Mouse (Mus musculus) limb, embryonic 14.5 days (tissue): ENCODE measurements around the gene Rspo1. TPM values are rescaled to one million over a fixed set of nuclear protein-coding genes. Genes with fewer than 3 reads are reported as not detected.

ENCODE experiments used
- ATAC-seq: fragments of 200-750 bp; cut with Nextera tagmentation; 2 replicates; pipeline ENCODE4 v1.8.0; 2017; ENCODE audit warnings: low read depth, moderate number of reproducible peaks, moderate TSS enrichment; ENCODE audit not compliant: low FRiP score
- DNase-seq: peaks from one replicate; pipeline ENCODE4 v3.0.0-alpha.2; 2015; ENCODE audit warnings: low spot score
- H3K27ac ChIP-seq: fragments of 300-500 bp; sonication (generic); replicated peaks from 2 replicates; pipeline ENCODE4 v1.5.1; 2014; ENCODE audit warnings: low read depth, mild to moderate bottlenecking, low read length, moderate library complexity, mixed read lengths
- H3K27me3 ChIP-seq: fragments of 300-500 bp; sonication (generic); 2 replicates; pipeline ENCODE4 v1.6.1; 2014; ENCODE audit warnings: low read length, mixed read lengths; ENCODE audit not compliant: control insufficient read depth, insufficient read depth
- H3K36me3 ChIP-seq: fragments of 300-500 bp; sonication (generic); 2 replicates; pipeline ENCODE4 v1.6.1; 2014; ENCODE audit warnings: mild to moderate bottlenecking, low read length, moderate library complexity, mixed read lengths; ENCODE audit not compliant: control insufficient read depth, insufficient read depth
- H3K4me1 ChIP-seq: fragments of 300-500 bp; sonication (generic); 2 replicates; pipeline ENCODE4 v1.6.1; 2014; ENCODE audit warnings: antibody characterized with exemption, low read length, mixed read lengths; ENCODE audit not compliant: control insufficient read depth, insufficient read depth
- H3K4me2 ChIP-seq: fragments of 300-500 bp; sonication (generic); replicated peaks from 2 replicates; pipeline ENCODE4 v1.6.1; 2014; ENCODE audit warnings: low read depth, mild to moderate bottlenecking, low read length, moderate library complexity; ENCODE audit not compliant: severe bottlenecking
- H3K4me3 ChIP-seq: fragments of 300-500 bp; sonication (generic); replicated peaks from 2 replicates; pipeline ENCODE4 v1.5.1; 2014; ENCODE audit warnings: low read length
- H3K9ac ChIP-seq: fragments of 300-500 bp; sonication (generic); 2 replicates; pipeline ENCODE4 v1.6.1; 2014; ENCODE audit warnings: mild to moderate bottlenecking, low read depth, low read length, moderate library complexity; ENCODE audit not compliant: severe bottlenecking
- H3K9me3 ChIP-seq: fragments of 300-500 bp; sonication (generic); 2 replicates; pipeline ENCODE4 v1.6.1; 2016; ENCODE audit warnings: low read length; ENCODE audit not compliant: control insufficient read depth
- POLR2A ChIP-seq: fragments of 200-500 bp; IDR thresholded peaks from 2 replicates; pipeline ENCODE4 v1.8.0; 2012; ENCODE audit warnings: inconsistent platforms, mild to moderate bottlenecking, moderate library complexity, borderline replicate concordance; ENCODE audit not compliant: insufficient read depth, insufficient read length; ENCODE audit errors: extremely low read depth
- WGBS: fragments of 180-500 bp; shearing (Covaris S2); extraction: QIAGEN DNeasy Blood & Tissue Kit; methylation state at CpG from one replicate; pipeline ENCODE4 v1.1.7; 2014; 5-methylcytosine and 5-hydroxymethylcytosine counted together
- polyA plus RNA-seq, 2 experiments: library from polyadenylated mRNA; depleted of rRNA in 1 of 2; stranded (reverse) in 1 of 2; unstranded in 1 of 2; fragments of >200 nt; fragmentation: Nextera tagmentation in 1 of 2; extraction: Ambion mirVana in 1 of 2; gene quantifications; 2 replicates each; pipeline versions ENCODE4 v1.2.1 to v1.2.3; 2012 to 2014

The Rspo1 gene
- polyA plus RNA-seq, 2 experiments = 5.5 to 8.8 TPM

DNA sequence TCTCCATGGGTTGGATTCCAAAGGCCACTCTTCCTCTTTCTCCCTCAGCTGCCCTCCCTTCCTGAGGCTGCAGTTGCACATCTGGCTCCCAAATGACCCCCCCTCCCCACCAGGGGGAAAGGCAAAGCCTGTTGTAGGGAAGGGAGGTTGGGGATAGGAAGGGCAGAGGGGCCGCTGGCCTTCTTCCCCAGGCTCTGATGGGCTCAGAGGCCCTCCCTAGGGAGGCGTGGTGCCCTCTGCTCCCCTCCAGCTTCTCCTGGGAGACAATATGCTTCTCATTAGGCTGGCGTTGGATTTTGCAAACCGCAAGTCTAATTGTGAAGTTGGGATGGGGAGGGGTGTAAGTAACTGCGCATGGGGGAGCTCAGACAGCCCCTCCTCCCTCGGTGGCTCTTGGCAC, 17.5 kb upstream of the Rspo1 start:
- ATAC-seq = no peak
- DNase-seq = no peak
- Histone ChIP-seq H3K36me3 (no peaks in the 10 kb centered on the region), H3K4me1 (peaks cover 15% of the 10 kb centered on the region), H3K27ac (no peak overlapping the region), H3K27me3 (peaks cover 9% of the 10 kb centered on the region; the same call in 1 of the 2 replicates), H3K9ac (no peak overlapping the region), H3K9me3 (no peaks in the 10 kb centered on the region), H3K4me2 (no peak overlapping the region), H3K4me3 (no peak overlapping the region)
- TF ChIP-seq POLR2A = no peak
- WGBS = 17% methylated on average over 6 of the region's 6 CpGs

GRCm38 (mm10) chr4:124969219-124969848, 16.9 kb upstream of the Rspo1 start:
- no peak overlapping the region for H3K4me2 ChIP-seq
- 0 out of 2 replicates have a peak, but pooled peaks cover 6% of the 10 kb centered on the region for H3K27me3 ChIP-seq
- TF ChIP-seq POLR2A = no peak
- peaks cover 15% of the 10 kb centered on the region for H3K4me1 ChIP-seq
- 49% methylated on average over 7 of the region's 7 CpGs for WGBS
- ATAC-seq (no peak), DNase-seq (no peak)
- no peak overlapping the region for H3K4me3 ChIP-seq
- H3K27ac ChIP-seq = no peak overlapping the region
- no peak overlapping the region for H3K9ac ChIP-seq
- no peaks in the 10 kb centered on the region for H3K9me3 ChIP-seq
- no peaks in the 10 kb centered on the region for H3K36me3 ChIP-seq

DNA sequence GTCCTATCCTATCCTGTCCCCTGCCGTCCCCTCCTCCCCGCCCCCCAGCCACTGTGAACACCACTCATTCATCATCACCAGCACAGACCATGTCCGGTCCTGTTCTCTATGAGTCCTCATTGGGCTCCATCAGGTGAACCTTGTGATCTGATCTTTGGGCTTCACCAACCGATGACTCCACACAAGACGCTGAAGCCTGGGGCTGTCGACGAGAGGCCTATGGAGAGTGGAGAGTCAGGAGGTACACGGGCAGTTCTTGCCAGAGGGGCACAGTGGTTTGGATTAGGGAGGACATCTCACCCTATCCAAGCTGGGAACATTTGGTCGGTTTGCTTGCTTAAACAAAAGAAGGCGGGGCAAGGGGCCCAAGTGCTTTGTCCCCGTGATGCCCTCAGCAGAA, 16.0 kb upstream of the Rspo1 start:
- no peaks in the 10 kb centered on the region for H3K36me3 ChIP-seq
- H3K27ac ChIP-seq = no peak overlapping the region
- ATAC-seq (no peak), DNase-seq (no peak)
- H3K9me3 ChIP-seq = no peaks in the 10 kb centered on the region
- TF ChIP-seq POLR2A = no peak
- WGBS = 66% methylated on average over 11 of the region's 11 CpGs
- no peak overlapping the region for H3K9ac ChIP-seq
- 0 out of 2 replicates have a peak, but pooled peaks cover 4% of the 10 kb centered on the region for H3K27me3 ChIP-seq
- no peak overlapping the region for H3K4me3 ChIP-seq
- no peak overlapping the region for H3K4me2 ChIP-seq
- peaks cover 15% of the 10 kb centered on the region for H3K4me1 ChIP-seq

DNA sequence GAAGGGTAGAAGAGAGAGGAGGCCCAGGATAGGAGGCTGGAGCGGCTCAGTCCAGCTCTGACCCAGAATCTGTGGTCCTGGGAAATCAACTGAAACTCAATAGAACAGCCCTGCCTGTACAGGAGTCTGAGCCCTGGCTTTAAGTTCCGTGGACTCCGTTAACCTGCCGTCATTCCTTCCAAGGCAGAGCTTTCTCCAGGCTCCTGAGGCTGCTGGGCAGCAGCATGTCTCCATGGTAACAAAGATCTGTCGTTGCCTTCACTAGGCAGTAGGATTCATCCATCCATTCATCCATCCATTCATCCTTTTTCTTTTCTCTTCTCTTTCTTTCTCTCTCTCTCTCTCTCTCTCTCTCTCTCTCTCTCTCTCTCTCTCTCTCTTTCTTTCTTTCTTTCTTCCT, 15.6 kb upstream of the Rspo1 start:
- ATAC-seq (no peak), DNase-seq (no peak)
- no peak overlapping the region for H3K4me2 ChIP-seq
- H3K9me3 ChIP-seq = no peaks in the 10 kb centered on the region
- H3K27me3 ChIP-seq = no peaks in the 10 kb centered on the region
- no peak overlapping the region for H3K4me3 ChIP-seq
- TF ChIP-seq POLR2A = no peak
- no peak overlapping the region for H3K27ac ChIP-seq
- H3K9ac ChIP-seq = no peak overlapping the region
- H3K4me1 ChIP-seq = peaks cover 15% of the 10 kb centered on the region
- no peaks in the 10 kb centered on the region for H3K36me3 ChIP-seq
- WGBS = 22% methylated on average over 5 of the region's 5 CpGs

- no peak for DNase-seq
- Histone ChIP-seq H3K27me3 (no peaks in the 10 kb centered on the region), H3K4me1 (peaks cover 15% of the 10 kb centered on the region)
Observed at GRCm38 (mm10) chr4:124971094-124971493, 15.1 kb upstream of the Rspo1 start.

More at GRCm38 (mm10) chr4:124971094-124971493, 15.1 kb upstream of the Rspo1 start:
- 48% methylated on average over 8 of the region's 8 CpGs for WGBS
- H3K4me3 ChIP-seq = no peak overlapping the region
- no peaks in the 10 kb centered on the region for H3K36me3 ChIP-seq
- no peak for ATAC-seq
- H3K9ac ChIP-seq = no peak overlapping the region
- no peak for TF ChIP-seq POLR2A
- no peaks in the 10 kb centered on the region for H3K9me3 ChIP-seq
- no peak overlapping the region for H3K4me2 ChIP-seq
- H3K27ac ChIP-seq = no peak overlapping the region
